Mouse (Mus musculus) left cerebral cortex, postnatal 10 days (tissue): ENCODE data around the gene Crip1. TPM values are rescaled to one million over a fixed set of nuclear protein-coding genes. Genes with fewer than 3 reads are reported as not detected.
A peak's percentile ranks its signal among the peaks of the same experiment; 100 is the strongest.
"Not testable (repeated sequence)": the region's sequence is repeated elsewhere in the genome, so short reads cannot be mapped to it uniquely, and the experiment has no call there.

Experiments
- DNase-seq, 2 experiments: peaks; one replicate each; pipeline ENCODE4 v3.0.0; 2021 to 2022; ENCODE audit warnings: low spot score in 2 of 2, mixed read lengths in 1 of 2; ENCODE audit errors: extremely low spot score in 1 of 2
- intact Hi-C: fragments of 180-260 bp; cut with DNase I; formaldehyde crosslinking; loops from one replicate; pipeline ENCODE4 v1.15.1; 2025
- total RNA-seq, 2 experiments: library from RNA; stranded (reverse); gene quantifications; 2 replicates each; pipeline ENCODE4 v1.2.3; 2021

The Crip1 gene
- total RNA-seq, 2 experiments from 2014 or later, result 12.4 to 12.6 TPM

- DNase-seq, result peak; percentile 98 to 99
- intact Hi-C loops, result no loop called here
Observed at GRCm38 (mm10) chr12:113155887-113156539, 9.9 kb downstream of the Crip1 start, which contains the start of gene Tedc1. Gene Tedc1, plus strand, starts transcription at chr12:113156421.

DNA sequence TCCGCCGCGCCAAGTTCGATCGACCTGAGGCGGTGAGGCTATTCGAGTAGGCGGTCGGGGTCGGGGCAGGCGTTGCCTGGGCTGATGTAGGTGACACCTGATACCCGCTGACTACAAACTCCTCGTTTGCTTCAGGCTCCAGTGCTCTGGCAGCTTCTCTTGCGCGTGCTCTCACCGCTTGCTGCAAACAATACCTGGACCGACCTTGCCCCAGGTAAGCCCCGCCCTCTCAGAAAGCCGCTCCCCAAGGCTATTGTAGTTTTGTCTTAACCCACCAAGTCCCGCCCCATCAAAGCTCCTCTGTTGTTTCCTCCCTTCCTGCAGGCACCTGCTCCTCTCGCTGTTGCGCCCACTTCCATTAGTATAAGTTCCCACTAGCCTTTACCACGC, 10.4 kb downstream of the Crip1 start:
- no peak for DNase-seq
- intact Hi-C loops, result no loop called here

GRCm38 (mm10) chr12:113157002-113157401, 10.9 kb downstream of the Crip1 start:
- peak in 1 of 2 experiments; percentile 47 for DNase-seq
- intact Hi-C loops, result no loop called here

DNA sequence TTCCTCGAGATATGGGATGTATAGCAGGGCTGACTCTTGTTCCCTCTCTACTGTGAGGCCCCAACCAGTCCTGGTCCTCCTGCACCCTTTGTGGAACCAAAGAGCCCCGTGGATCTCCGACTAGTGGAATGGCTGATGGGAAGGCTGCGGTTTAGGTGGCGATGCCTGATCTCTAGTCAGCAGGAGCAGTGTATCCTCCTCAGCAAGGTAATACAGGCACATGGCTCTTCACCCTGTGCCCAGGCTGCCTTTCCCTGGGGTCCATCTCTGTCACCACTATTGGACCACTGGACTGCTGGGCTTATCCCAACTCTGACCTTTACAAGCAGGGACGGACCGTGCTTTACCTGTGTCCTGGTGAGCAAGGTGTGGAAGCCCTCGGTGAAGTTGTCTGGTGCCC, 11.4 kb downstream of the Crip1 start:
- no peak for DNase-seq
- intact Hi-C loops, result no loop called here

GRCm38 (mm10) chr12:113157971-113158370, 11.9 kb downstream of the Crip1 start:
- DNase-seq, result no peak

DNA sequence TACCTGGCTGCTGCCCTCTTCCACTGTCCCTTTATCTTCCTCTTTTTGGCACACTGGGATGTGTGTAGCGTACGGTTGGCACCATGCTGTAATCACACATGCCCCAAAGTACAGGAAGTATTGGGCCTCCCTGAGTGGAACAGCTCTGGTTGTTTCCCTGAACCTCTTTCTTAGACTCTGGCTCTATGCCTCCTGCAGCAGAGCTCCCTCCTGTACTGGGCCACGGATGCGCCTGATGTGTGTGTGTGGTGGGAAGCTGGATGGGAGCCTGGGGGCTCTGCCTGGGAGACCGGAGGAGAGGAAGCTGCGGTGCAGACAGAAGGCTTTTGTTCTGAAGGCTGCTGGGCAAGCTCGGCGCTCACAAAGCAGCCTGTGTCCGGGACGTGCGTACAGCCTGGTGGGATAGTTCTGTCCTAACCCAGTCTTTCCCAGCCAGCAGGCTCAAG, 17.5 kb downstream of the Crip1 start:
- intact Hi-C loops, result no loop called here
- peak in 1 of 2 experiments; percentile 67 for DNase-seq

More at GRCm38 (mm10) chr12:113157971-113158370, 11.9 kb downstream of the Crip1 start:
- intact Hi-C loops, result no loop called here

GRCm38 (mm10) chr12:113168031-113168536, 22.0 kb downstream of the Crip1 start:
- intact Hi-C loops, result no loop called here
- no peak for DNase-seq

DNA sequence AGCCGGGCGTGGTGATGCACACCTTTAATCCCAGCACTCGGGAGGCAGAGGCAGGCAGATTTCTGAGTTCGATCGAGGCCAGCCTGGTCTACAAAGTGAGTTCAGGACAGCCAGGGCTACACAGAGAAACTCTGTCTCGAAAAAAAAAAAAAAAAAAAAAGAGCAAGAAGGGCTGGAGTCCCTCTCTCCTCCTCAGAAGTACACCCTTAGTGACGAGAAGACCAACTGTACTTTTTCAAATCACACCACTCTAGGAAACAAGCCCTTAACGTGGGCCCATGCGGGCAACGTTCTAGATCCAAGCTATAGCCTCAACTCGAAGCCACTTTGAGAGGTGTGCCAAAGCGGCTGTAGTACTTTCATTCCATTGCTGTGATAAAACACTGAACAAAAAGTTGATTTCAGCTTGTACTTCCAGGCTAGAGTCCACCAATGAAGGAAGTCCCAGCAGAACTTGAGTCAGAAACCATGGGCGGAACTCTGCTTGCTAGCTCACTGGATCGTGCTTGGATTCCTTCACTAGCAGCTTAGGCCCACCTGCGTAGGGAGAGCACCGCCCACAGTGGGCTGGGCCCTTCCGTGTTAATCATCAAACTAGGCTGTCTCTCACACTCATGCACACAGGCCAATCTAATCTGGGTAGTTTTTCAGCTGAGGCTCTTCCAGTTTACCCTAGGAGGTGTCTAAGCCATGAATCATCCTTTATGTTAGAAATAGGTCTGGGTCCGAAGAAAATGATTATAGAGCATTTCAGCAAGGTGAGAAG, 31.0 kb downstream of the Crip1 start:
- peak in 1 of 2 experiments; percentile 12 for DNase-seq
- intact Hi-C loops, result no loop called here

DNA sequence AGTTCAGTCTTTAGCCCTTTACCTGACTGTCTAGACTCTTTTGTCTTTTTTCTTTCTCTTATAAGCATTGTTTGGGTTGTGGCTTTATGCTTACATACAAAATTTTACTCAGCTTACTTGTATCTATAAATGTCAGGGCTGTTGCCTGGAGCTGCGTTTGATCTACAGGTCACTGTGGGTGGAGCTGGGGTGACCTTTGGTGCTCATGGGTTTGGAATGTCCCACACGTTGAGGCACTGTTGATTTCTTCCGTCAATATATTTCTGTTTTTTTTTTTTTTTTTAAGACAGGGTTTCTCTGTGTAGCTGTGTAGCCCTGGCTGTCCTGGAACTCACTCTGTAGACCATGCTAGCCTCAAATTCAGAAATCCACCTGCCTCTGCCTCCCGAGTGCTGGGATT, 34.9 kb downstream of the Crip1 start:
- DNase-seq, result no peak
- intact Hi-C loops, result no loop called here

DNA sequence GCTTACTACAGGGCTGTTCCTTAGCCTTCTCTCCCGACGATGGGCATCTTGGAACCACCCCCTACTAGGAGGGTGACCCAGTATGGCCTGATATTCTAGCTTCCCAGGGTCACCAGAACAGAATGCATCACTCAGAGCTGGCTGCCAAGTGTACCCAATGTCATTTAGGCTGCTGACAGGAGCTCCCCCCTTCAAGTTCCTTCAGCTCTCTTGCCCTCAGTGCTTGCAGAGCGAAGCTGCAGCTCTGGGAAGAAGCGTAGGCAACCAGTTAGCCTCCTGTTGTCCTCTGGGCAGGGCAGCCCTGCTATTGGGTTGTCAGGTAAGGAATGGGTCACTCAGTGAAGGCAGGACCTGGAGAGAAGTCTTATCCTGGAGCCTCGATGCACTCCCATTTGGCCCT, 38.8 kb downstream of the Crip1 start:
- intact Hi-C loops, result loop anchor here (5.0 kb wide), 1 partner anchor 43 kb away; the partner anchor contains the start of gene Crip2
- no peak for DNase-seq

DNA sequence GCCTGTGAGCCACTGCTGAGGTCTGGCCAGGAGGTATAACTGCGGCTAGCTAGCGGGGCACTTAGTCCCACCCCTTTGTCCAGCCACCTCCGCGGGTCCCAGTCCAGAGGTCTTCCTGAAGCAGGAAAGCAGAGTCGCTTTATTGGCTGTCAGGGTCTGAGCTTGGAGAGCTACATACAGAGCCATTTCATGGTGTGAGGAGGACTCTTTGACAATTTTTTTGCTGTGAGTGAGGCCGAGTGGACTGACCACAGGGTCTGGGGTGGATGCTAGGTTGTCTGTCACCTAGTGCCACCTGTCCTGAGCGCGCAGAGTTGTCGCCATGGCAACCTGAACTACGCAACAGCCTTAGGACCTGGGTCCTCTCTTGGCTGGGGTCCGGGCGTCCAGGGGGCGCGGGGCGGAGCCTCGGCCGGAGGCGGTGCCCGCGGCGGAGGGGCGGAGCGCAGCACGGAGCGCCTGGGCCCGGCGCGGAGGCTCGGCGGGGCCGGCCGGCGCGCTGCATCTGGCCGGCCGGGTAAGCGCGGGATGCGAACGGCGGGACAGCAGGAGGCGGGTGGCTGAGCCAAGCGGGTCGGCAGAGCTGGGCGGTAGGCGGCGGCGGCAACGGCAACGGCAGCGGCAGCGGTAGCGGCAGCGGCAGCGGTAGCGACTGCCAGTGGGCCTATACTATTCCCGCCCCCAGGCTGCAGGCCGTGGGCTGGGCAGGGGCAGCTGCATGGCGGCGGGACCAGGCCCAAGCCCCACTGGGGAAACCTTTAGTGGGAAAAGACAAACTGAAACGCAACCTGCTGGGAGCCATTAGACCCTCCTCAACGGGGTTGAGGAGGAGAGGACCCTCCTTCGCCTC, 39.6 kb downstream of the Crip1 start, which contains the start of gene Tmem121:
TSS of gene Tmem121 (plus strand) at position 489 of the 850 bp plus-strand sequence.
- peak in 1 of 2 experiments; percentile 71 for DNase-seq
- intact Hi-C loops, result loop anchor here (5.0 kb wide), 1 partner anchor 43 kb away; the partner anchor contains the start of gene Crip2

DNA sequence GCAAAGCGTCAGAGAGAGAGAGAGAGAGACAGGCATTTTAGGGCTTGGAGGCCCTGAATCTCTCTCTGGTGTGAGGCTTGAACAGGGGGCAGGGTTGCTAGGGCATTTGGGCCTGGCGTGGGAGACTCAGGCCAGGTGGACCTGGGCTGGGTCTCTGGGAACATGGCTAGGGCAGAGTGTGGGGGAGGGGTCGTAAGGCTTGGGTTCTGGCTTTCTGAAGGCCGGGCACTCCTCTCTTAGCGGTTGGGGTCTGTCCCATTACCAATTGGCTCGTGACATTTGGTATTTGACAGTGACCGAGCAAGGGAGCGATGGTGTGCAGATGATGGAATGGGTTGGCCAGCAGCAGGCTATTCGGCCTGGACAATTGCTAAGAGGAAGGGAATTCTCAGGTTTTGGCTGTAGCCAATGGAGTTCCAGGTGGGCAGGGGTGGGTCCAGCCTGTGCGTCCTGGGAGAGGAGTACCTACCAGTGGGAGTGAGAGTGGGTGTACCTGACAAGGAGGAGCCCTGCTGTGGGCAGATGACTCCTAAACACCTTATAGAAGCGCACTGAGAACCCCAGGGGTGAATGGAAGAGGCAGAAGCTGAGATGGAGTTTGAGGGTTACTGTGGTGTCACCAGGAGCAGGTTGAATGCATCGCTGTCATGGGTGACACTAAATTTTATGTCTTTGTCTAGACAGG, 40.4 kb downstream of the Crip1 start:
- intact Hi-C loops, result loop anchor here (5.0 kb wide), 1 partner anchor 44 kb away; the partner anchor contains the start of gene Crip2
- DNase-seq, result peak in 1 of 2 experiments; percentile 45

- DNase-seq, result no peak
- intact Hi-C loops, result loop anchor here (5.0 kb wide), 1 partner anchor 45 kb away; the partner anchor contains the start of gene Crip2
Observed at GRCm38 (mm10) chr12:113187011-113187375, 40.9 kb downstream of the Crip1 start.

GRCm38 (mm10) chr12:113187584-113188295, 41.6 kb downstream of the Crip1 start:
- DNase-seq, result peak; percentile 89 to 92
- intact Hi-C loops, result loop anchor here (5.0 kb wide), 1 partner anchor 45 kb away; the partner anchor contains the start of gene Crip2

GRCm38 (mm10) chr12:113188349-113189055, 42.4 kb downstream of the Crip1 start:
- intact Hi-C loops, result loop anchor here (5.0 kb wide), 1 partner anchor 46 kb away; the partner anchor contains the start of gene Crip2
- DNase-seq, result peak in 1 of 2 experiments; percentile 62

GRCm38 (mm10) chr12:113193423-113193822, 47.3 kb downstream of the Crip1 start:
- peak in 1 of 2 experiments; percentile 15 for DNase-seq
- intact Hi-C loops, result no loop called here

GRCm38 (mm10) chr12:113199132-113199531, 53.0 kb downstream of the Crip1 start:
- DNase-seq, intact Hi-C loops: not testable (repeated sequence)
